Mouse (Mus musculus): ENCODE measurements around the gene Med4. TPM values are rescaled to one million over a fixed set of nuclear protein-coding genes. Genes with fewer than 3 reads are reported as not detected.

Gene Med4
- total RNA-seq, 2 experiments from 2014 or later, result 42.8 to 71.0 TPM

DNA sequence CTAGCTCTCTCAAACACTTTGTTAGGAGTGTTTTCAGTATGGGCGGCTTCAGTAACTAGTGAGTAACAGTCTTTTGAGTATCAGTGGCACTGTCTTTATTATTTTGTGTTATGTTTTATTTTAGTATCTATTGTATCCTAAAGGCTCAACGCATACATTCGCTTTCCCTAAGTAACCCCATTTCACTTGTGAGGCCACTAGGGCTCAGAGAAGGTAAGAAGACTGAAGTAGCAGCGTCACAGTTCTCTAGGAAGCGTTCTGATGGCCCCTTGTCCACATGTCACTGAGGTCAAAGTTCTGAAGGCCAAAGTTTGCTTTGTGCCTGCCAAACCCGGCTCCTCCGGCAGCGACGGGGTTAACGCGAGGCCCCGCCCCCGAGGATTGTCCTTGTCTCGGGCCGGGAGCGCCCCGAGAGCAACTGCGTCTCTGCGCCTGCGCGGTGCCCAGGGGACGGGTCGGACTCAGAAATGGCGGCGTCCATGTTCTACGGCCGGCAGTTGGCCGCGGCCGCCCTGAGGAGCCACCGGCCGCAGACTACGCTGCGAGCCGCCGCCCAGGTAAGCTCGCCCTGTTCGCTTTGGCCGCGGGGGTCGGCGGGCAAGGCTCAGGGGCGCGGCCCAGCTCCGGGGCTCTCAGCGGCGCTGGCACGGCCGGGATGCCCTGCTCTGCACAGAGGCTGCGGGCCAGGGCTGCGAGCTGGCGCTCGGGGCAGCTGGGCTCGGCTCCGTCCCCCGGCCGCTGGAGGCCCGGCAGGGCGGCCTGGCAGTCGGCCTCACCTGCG is 42.7 kb downstream of the Med4 start:
- peak; percentile 98 for ATAC-seq (replicated peaks; ENCODE audit: poor library complexity)

DNA sequence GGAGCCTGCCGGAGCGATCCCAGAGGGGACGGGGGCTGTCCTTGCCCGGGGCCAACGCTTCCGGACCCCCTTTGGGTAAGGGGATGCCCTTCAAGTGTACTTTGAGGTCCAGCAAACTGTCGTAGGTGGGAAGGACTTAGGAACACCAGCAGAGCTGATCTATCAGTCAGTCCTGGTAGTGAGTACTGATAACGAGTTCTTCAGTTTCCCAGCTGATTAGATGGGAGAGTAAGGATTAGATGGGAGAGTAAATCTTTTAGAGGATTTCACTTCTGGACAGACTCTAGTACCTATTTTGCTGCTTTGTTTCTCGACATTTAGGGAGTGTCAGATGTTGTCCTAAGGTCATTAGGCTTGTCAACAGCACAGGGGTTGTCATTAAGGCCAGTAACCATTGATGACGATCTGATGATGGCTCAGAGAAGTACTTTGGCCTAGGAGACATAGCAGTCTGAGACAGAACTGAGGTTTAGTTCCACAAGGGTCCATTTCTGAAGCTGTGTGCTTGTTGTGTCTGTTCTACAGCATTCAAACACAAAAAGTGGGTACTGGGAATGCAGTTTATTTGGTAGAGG is 43.4 kb downstream of the Med4 start:
- 0 out of 2 replicates have a peak, but pooled peaks have one; percentile 2 for ATAC-seq (replicated peaks; ENCODE audit: poor library complexity)

Other genes starting within 250 kb of the Med4 start
- gene Rb1, start 184.2 kb upstream of the Med4 start, total RNA-seq (2015), result 46.8 and 47.0 TPM in 2 replicates
- gene Rb1, start 184.2 kb upstream of the Med4 start, total RNA-seq (2017), result 16.2 and 16.6 TPM in 2 replicates
- 1,237 and 1,336 TPM in 2 replicates for gene Itm2b, start 124.7 kb upstream of the Med4 start, total RNA-seq (2015)
- 1,026 and 1,067 TPM in 2 replicates for gene Itm2b, start 124.7 kb upstream of the Med4 start, total RNA-seq (2017)
- gene Sucla2, start 15.3 kb downstream of the Med4 start, total RNA-seq (2015), result 73.1 and 73.6 TPM in 2 replicates
- gene Sucla2, start 15.3 kb downstream of the Med4 start, total RNA-seq (2017), result 104 and 117 TPM in 2 replicates
- gene Nudt15, start 38.2 kb downstream of the Med4 start, total RNA-seq (2015), result 4.6 and 5.6 TPM in 2 replicates
- 4.6 and 6.1 TPM in 2 replicates for gene Nudt15, start 38.2 kb downstream of the Med4 start, total RNA-seq (2017)
- gene Gm21750, start 151.2 kb downstream of the Med4 start, total RNA-seq (2015), result not detected in 2 replicates
- not detected in 2 replicates for gene Gm21750, start 151.2 kb downstream of the Med4 start, total RNA-seq (2017)

Data from megakaryocyte progenitor cell, adult 5-6 weeks (primary cell).